Mouse (Mus musculus) limb, embryonic 11.5 days (tissue): ENCODE results near the gene Rnf185. TPM values are rescaled to one million over a fixed set of nuclear protein-coding genes. Genes with fewer than 3 reads are reported as not detected.

Source experiments
- ATAC-seq: fragments of 200-750 bp; cut with Nextera tagmentation; 2 replicates; pipeline ENCODE4 v1.8.0; 2017; ENCODE audit warnings: low read depth; ENCODE audit not compliant: insufficient number of reproducible peaks, low FRiP score, low TSS enrichment
- DNase-seq: peaks from one replicate; pipeline ENCODE4 v3.0.0-alpha.2; 2015; ENCODE audit warnings: low spot score
- H3K27ac ChIP-seq: fragments of 300-500 bp; sonication (generic); replicated peaks from 2 replicates; pipeline ENCODE4 v1.5.1; 2014; ENCODE audit warnings: low read depth, mild to moderate bottlenecking, low read length
- H3K27me3 ChIP-seq: fragments of 300-500 bp; sonication (generic); 2 replicates; pipeline ENCODE4 v1.6.1; 2014; ENCODE audit warnings: mild to moderate bottlenecking, low read length, mixed read lengths; ENCODE audit not compliant: control insufficient read depth, insufficient read depth
- H3K36me3 ChIP-seq: fragments of 300-500 bp; sonication (generic); 2 replicates; pipeline ENCODE4 v1.6.1; 2014; ENCODE audit warnings: mild to moderate bottlenecking, low read length, moderate library complexity, mixed read lengths; ENCODE audit not compliant: control insufficient read depth, insufficient read depth
- H3K4me1 ChIP-seq: fragments of 300-500 bp; sonication (generic); 2 replicates; pipeline ENCODE4 v1.6.1; 2014; ENCODE audit warnings: low read length, mixed read lengths; ENCODE audit not compliant: control insufficient read depth, insufficient read depth
- H3K4me2 ChIP-seq: fragments of 300-500 bp; sonication (generic); 2 replicates; pipeline ENCODE4 v1.6.1; 2014; ENCODE audit warnings: low read depth, mild to moderate bottlenecking, moderate library complexity; ENCODE audit not compliant: severe bottlenecking
- H3K4me3 ChIP-seq: fragments of 300-500 bp; sonication (generic); 2 replicates; pipeline ENCODE4 v1.5.1; 2014; ENCODE audit warnings: low read depth, low read length
- H3K9ac ChIP-seq: fragments of 300-500 bp; sonication (generic); 2 replicates; pipeline ENCODE4 v1.6.1; 2014; ENCODE audit warnings: mild to moderate bottlenecking, low read length
- H3K9me3 ChIP-seq: fragments of 300-500 bp; sonication (generic); 2 replicates; pipeline ENCODE4 v1.6.1; 2016; ENCODE audit warnings: low read length; ENCODE audit not compliant: control insufficient read depth
- WGBS: fragments of 180-500 bp; shearing (Covaris S2); extraction: QIAGEN DNeasy Blood & Tissue Kit; methylation state at CpG from one replicate; pipeline ENCODE4 v1.1.7; 2014; 5-methylcytosine and 5-hydroxymethylcytosine counted together
- polyA plus RNA-seq: library from polyadenylated mRNA; unstranded; fragments of >200 nt; fragmentation: Nextera tagmentation; extraction: Ambion mirVana; gene quantifications from 2 replicates; pipeline ENCODE4 v1.2.1, GENCODE M21; 2014

Rnf185 gene
- polyA plus RNA-seq, 1 experiment from 2014 or later: 42.4 TPM

- Histone ChIP-seq H3K27ac (no peak overlapping the region), H3K9me3 (no peaks in the 10 kb centered on the region), H3K36me3 (no peaks in the 10 kb centered on the region), H3K9ac (no peak overlapping the region), H3K4me2 (no peak overlapping the region), H3K4me3 (no peak overlapping the region), H3K4me1 (no peaks in the 10 kb centered on the region), H3K27me3 (no peaks in the 10 kb centered on the region)
- WGBS: 80% methylated on average over 5 of the region's 5 CpGs
- ATAC-seq (no peak), DNase-seq (no peak)
Observed at GRCm38 (mm10) chr11:3382602-3383594, 69.3 kb downstream of the Rnf185 start.

DNA sequence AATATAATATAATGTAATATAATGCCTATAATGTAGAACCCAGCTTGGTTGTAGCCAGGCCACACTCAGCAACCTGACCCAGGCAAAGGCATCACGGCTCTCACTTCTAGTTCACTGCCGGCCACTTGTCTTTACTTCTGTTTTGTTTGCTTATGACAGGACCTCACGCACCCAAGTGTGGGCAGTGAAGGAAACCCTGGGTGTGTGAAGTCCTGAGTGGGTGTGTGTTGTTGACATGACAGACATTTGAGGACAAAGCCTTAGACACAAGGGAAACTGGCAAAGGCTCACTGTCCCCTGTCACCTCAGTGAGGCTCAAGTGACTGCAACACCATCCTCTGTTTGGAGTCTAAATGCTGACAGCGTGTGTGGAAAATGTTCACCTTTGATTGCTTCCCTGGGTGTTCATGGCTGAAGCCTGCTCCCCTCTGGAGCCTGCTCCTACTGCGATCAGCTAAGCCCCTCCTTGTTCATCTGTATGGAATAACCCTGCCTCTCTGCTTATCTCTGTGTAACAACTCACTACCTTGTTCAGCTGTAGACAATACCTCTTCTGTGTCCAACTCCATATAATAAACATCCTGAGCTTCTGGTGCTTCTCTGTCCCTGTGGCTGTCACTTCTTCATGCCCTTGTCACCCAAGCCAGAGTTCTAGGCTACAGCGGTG, 70.9 kb downstream of the Rnf185 start:
- no peak for ATAC-seq
- DNase-seq: no peak
- Histone ChIP-seq H3K36me3 (no peaks in the 10 kb centered on the region), H3K4me2 (no peak overlapping the region), H3K9ac (no peak overlapping the region), H3K27me3 (no peaks in the 10 kb centered on the region), H3K4me1 (no peaks in the 10 kb centered on the region), H3K27ac (no peak overlapping the region), H3K9me3 (no peaks in the 10 kb centered on the region), H3K4me3 (no peak overlapping the region)
- 93% methylated on average over 6 of the region's 6 CpGs for WGBS

DNA sequence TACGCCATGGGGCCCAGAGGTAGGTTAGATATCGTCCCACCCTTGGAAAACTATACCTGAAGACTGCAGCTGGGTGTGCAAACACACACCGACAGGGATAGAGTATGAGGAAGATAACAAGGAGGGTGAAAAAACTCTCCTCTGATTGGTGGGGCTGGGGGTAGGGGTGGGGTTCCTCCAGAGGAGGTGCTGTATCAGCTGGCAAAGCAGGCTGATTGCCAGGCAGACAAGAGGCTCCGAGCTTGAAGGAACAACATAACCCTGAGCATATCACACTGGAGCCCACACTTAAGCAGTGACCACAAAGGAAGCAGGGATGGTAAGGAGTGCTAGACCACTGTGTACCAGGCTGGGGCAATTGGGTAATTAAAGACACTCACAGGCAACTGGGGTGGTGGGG, 72.7 kb downstream of the Rnf185 start:
- peaks cover 6% of the 10 kb centered on the region for H3K4me1 ChIP-seq
- 91% methylated on average over 4 of the region's 4 CpGs for WGBS
- no peaks in the 10 kb centered on the region for H3K9me3 ChIP-seq
- H3K27me3 ChIP-seq: no peaks in the 10 kb centered on the region
- DNase-seq: no peak
- H3K4me3 ChIP-seq: no peak overlapping the region
- H3K27ac ChIP-seq: no peak overlapping the region
- ATAC-seq: no peak
- no peak overlapping the region for H3K9ac ChIP-seq
- H3K4me2 ChIP-seq: no peak overlapping the region
- no peaks in the 10 kb centered on the region for H3K36me3 ChIP-seq

- Histone ChIP-seq H3K36me3 (no peaks in the 10 kb centered on the region), H3K4me3 (no peak overlapping the region), H3K9me3 (no peaks in the 10 kb centered on the region), H3K4me1 (peaks cover 22% of the 10 kb centered on the region), H3K4me2 (0 out of 2 replicates have a peak overlapping the region, but pooled peaks have one; percentile 5), H3K9ac (0 out of 2 replicates have a peak overlapping the region, but pooled peaks have one; percentile 17), H3K27me3 (no peaks in the 10 kb centered on the region), H3K27ac (no peak overlapping the region)
- ATAC-seq (no peak), DNase-seq (no peak)
- 28% methylated on average over 12 of the region's 12 CpGs for WGBS
Observed at GRCm38 (mm10) chr11:3374741-3375140, 77.4 kb downstream of the Rnf185 start.

DNA sequence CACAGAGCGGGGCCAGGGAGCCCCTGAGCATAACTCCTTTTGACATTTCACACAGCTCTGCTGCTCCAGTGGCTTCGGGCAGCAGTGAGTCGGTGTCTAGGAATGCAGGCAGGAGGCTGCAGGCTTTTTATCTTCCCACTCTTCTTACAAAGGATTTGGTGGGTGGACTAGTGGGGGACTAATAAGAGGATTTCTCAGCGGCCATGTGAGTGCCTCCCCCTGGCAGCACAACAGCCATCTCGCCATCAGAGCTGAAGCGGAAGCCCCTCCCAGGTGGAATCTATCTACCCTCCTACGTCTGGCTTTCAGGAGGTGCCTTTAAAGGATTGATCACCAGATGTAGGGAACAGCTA, 77.9 kb downstream of the Rnf185 start:
- Histone ChIP-seq H3K9ac (no peak overlapping the region), H3K4me2 (0 out of 2 replicates have a peak overlapping the region, but pooled peaks have one; percentile 5), H3K27ac (peak overlapping the region; percentile 38; the same call in 1 of the 2 replicates), H3K27me3 (no peaks in the 10 kb centered on the region), H3K4me1 (peaks cover 25% of the 10 kb centered on the region), H3K9me3 (no peaks in the 10 kb centered on the region), H3K36me3 (no peaks in the 10 kb centered on the region), H3K4me3 (no peak overlapping the region)
- no peak for ATAC-seq
- WGBS: 5% methylated on average over 7 of the region's 7 CpGs
- peak; percentile 67 for DNase-seq

- Histone ChIP-seq H3K4me2 (0 out of 2 replicates have a peak overlapping the region, but pooled peaks have one; percentile 5), H3K9ac (no peak overlapping the region), H3K27ac (peak overlapping the region; percentile 38; the same call in 1 of the 2 replicates), H3K4me1 (peaks cover 28% of the 10 kb centered on the region), H3K27me3 (no peaks in the 10 kb centered on the region), H3K4me3 (no peak overlapping the region), H3K9me3 (no peaks in the 10 kb centered on the region), H3K36me3 (no peaks in the 10 kb centered on the region)
- no peak for ATAC-seq
- 18% methylated on average over 7 of the region's 7 CpGs for WGBS
- DNase-seq: no peak
Observed at GRCm38 (mm10) chr11:3373591-3374292, 78.4 kb downstream of the Rnf185 start.

DNA sequence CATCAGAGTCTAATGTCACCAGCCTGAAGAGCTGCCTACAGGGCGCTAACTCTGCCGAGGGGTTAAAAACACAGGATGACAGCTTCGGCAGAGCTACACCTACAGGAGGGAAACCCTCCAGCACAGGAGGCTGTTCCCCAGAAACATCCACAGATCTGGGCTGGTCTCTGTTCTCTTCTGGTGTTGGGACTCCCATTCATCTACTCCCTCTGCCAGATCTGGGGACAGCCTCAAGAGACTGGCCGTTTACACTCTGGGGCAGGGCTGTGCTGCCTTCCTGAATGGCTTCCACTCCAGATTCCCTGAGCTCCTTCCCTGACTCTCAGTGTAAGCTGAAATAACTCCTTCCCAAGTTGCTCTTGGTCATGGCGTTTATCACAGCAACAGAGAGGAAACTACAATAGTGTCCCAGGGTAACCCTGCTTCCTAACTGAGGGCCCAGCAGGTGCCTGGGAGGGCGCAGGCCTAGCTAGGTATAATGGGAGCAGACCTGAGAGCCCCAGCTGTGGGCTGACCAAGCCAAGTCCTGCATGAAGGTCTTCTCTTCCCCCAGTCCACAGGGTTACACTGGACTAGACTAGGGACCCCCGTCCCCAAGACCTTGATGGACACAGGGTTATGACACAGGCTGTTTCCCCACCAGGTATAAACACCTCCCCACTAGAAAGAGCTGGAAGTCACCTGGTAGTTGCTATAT, 80.4 kb downstream of the Rnf185 start:
- H3K27ac ChIP-seq: 0 out of 2 replicates have a peak overlapping the region, but pooled peaks have one; percentile 23
- H3K4me3 ChIP-seq: peak overlapping the region; percentile 46
- H3K4me2 ChIP-seq: peak overlapping the region; percentile 96
- no peaks in the 10 kb centered on the region for H3K9me3 ChIP-seq
- H3K27me3 ChIP-seq: no peaks in the 10 kb centered on the region
- ATAC-seq (no peak), DNase-seq (no peak)
- WGBS: 26% methylated on average over 7 of the region's 7 CpGs
- peaks cover 28% of the 10 kb centered on the region for H3K4me1 ChIP-seq
- H3K9ac ChIP-seq: peak overlapping the region; percentile 57
- no peaks in the 10 kb centered on the region for H3K36me3 ChIP-seq
